ENCODE assay signal across 9 mouse cellular contexts in the genomic region with DNA sequence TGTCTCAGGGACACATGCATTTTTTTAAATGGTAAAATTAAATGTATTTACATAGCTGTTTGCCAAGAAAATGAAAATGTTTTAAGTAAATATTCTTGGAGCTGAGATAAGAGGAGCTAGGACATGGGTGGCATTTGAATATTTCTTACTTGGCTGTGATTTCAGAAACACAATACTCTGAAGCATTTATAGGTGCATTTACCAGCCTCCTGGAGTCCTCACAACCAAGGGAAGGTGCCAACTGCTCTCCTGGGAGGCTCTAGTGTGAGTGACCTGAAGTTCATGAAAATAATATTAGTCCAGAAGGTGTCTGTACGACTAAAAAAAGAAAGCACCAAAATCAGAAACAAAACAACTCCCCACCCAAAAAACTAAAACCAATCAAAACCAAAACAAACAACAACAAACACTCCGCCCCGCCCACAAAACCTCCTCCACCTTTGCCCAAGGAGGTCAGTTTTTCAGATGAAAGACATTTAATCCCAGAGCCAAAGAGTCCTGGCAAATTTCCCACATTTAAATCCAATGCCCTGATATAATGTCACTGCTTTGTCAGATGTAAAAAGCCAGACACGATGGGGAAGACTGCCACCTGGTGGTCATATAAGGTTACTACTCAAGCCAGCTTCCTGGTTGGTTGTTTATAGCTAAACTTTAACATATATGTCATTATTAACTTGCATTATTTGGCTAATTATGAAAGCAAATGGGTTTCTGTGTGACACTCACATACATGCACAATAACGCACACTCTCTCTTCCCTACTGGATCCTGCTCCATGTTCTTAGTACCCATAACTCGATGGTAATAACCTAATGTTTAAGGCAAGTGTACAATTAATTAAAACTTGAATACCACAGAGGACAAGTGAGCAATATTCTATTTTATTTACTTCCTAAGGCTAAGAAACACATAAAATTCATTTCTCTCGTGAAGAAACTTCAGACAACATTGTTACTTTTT.
DNase-seq lines count a peak whose midpoint lies in the region; ATAC-seq lines count a peak whose summit lies in the region.
"Had no signal": no experiment of that assay in that cellular context is flagged by ENCODE, and none has a peak within 500 bp of the region (broad histone marks: within the 10 kb centered on the region; RNA-seq: fewer than 3 reads in every experiment).

No protein-coding gene starts in this region.

- no peak overlapping the region for H3K27ac ChIP-seq in heart, embryonic 16.5 days (ENCODE audit: low read length)
- H3K27ac ChIP-seq: limb, embryonic 12.5 days had no signal

- no peaks in the 10 kb centered on the region for H3K9me3 ChIP-seq in heart, embryonic 16.5 days (replicated peaks; ENCODE audit: control insufficient read depth, low read length)
- H3K9me3 ChIP-seq: limb, embryonic 12.5 days had no signal

- 23% methylated on average over 7 of the region's 7 CpGs for WGBS in heart, embryonic 16.5 days

- peak; percentile 49 for DNase-seq in R1 (ENCODE audit: low read depth, low spot score)
- peak; percentile 37 to 58 for DNase-seq in cerebellum, postnatal 36 days
- DNase-seq in kidney, postnatal 14 days, result peak; percentile 50
- peak; percentile 8 to 20 for DNase-seq in lung, adult 18-20 months
- peak; percentile 86 for DNase-seq in retina, embryonic 14.5 days (ENCODE audit: low spot score)
- DNase-seq in yolk sac, embryonic 10.5 days (ENCODE audit: low spot score), result peak; percentile 21

- H3K27me3 ChIP-seq in heart, embryonic 16.5 days (ENCODE audit: control insufficient read depth, insufficient read depth, low read length), result no peaks in the 10 kb centered on the region
- H3K27me3 ChIP-seq: limb, embryonic 12.5 days had no signal

- H3K9ac ChIP-seq in heart, embryonic 16.5 days (ENCODE audit: low read length), result no peak overlapping the region; the same call in 1 of the 2 replicates
- H3K9ac ChIP-seq: limb, embryonic 12.5 days had no signal

- H3K4me2 ChIP-seq in heart, embryonic 16.5 days (ENCODE audit: low read depth, low read length), result peak overlapping the region; percentile 30; the same call in 1 of the 2 replicates
- H3K4me2 ChIP-seq: limb, embryonic 12.5 days had no signal

- no peaks in the 10 kb centered on the region; the same call in 1 of the 2 replicates for H3K4me1 ChIP-seq in heart, embryonic 16.5 days (ENCODE audit: control insufficient read depth, insufficient read depth, low read length)
- H3K4me1 ChIP-seq: limb, embryonic 12.5 days had no signal

- H3K4me3 ChIP-seq in heart, embryonic 16.5 days (ENCODE audit: low read length), result no peak overlapping the region
- H3K4me3 ChIP-seq: limb, embryonic 12.5 days had no signal

- ATAC-seq in CD4-positive, CD25-positive, alpha-beta regulatory T cell, adult 4 months, result peak; percentile 85
- no peak for ATAC-seq in heart, embryonic 16.5 days (replicated peaks; ENCODE audit: extremely low read depth, insufficient read depth, low FRiP score)

- H3K36me3 ChIP-seq in heart, embryonic 16.5 days (ENCODE audit: control insufficient read depth, insufficient read depth), result no peaks in the 10 kb centered on the region
- H3K36me3 ChIP-seq: limb, embryonic 12.5 days had no signal

Comparison
In these comparisons a context has a peak if more than half of its experiments do, and no peak if none do; other contexts are left out.
1. DNase-seq: peak in every context shown above with its lines; median percentile 86 in retina, embryonic 14.5 days; 50 in kidney, postnatal 14 days; 49 in R1; 48 in cerebellum, postnatal 36 days; 21 in yolk sac, embryonic 10.5 days; 14 in lung, adult 18-20 months.